Mouse (Mus musculus) T-helper 17 cell (primary cell): ENCODE results near the gene Pms2.

Source experiments
- in situ Hi-C, 2 experiments: fragments of 300-600 bp; cut with MboI, MseI; formaldehyde crosslinking; loops; 1 replicate in 1 of 2; 2 replicates in 1 of 2; pipeline ENCODE4 v1.15.1; 2025; ENCODE audit warnings: high pct_unique_total_duplicates in 2 of 2

Pms2 gene

GRCm38 (mm10) chr5:143909417-143910400 lies at the start of gene Pms2, which contains the start of gene Aimp2:
TSS of gene Pms2 (plus strand) at chr5:143909964.
TSS of gene Aimp2 (minus strand) at chr5:143909847.
- in situ Hi-C loops = loop anchor here (5.0 kb wide), 1 partner anchor 177 kb away; the partner anchor contains the start of gene Usp42 (in 2 of the 2)

GRCm38 (mm10) chr5:143871547-143872169 lies 38.1 kb upstream of the Pms2 start:
- in situ Hi-C loops = loop anchor here in 1 of 2 experiments (10.0 kb wide), 1 partner anchor 437 kb away; no protein-coding TSS in a partner anchor

- in situ Hi-C loops = loop anchor here in 1 of 2 experiments (10.0 kb wide), 1 partner anchor 440 kb away; no protein-coding TSS in a partner anchor
These were observed 35.2 kb upstream of the Pms2 start for GRCm38 (mm10) chr5:143874571-143874970.

DNA sequence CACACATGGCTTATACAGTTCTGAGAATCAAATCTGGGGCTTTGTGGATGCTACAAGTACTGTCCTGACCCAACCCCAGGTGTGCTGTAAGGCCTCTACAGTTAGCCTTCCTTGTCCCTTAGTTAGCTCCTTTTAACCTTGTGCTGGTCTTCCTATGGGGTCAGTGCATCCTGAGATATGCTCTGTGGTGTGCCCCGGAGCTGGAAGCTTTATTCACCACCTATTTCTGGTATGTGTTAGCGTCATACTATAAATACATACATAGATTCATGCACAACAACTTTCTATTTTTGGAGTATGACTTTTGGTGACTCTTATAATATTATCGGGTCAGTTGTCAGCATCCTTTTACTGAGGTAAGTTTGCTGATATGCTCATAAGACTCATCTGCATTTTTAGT lies 24.5 kb upstream of the Pms2 start:
- in situ Hi-C loops = loop anchor here (5.0 to 25.0 kb wide), 4 partner anchors 163 to 910 kb away; no protein-coding TSS in a partner anchor

- in situ Hi-C loops = loop anchor here in 1 of 2 experiments (25.0 kb wide), 2 partner anchors 328 to 897 kb away; no protein-coding TSS in a partner anchor
These were observed 19.0 kb upstream of the Pms2 start for GRCm38 (mm10) chr5:143890741-143891140.

DNA sequence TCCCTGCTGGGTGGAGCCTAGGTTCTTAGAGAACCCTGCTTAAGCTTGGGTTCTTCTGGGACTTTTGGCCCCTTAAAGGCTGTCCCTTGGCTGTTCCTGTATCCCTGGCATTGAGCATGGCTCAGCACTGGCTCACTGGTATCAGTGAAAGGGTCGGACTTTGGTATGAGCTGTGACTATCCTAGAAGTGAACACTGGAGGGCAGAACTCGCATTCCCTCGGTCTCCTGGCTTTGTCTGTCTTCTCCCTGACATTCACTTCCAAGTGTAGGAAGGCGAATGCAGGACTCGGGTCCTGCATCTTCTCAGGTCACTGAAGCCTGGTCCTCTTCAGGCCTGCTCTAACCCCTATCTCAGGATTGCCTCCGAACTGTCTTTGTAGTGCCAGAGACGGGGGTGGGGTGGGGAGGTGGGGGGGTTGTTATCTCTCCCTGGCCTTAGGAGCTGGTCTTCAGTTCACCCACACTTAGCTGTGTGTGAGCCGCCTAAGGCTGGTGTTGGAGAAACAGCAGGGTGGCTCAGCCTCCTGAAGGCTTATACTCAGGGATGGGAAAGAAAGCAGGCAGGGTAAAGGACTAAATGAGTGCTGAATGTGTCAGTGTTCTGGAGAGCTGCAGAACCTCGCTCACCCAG lies 17.4 kb upstream of the Pms2 start:
- in situ Hi-C loops = loop anchor here in 1 of 2 experiments (25.0 kb wide), 2 partner anchors 330 to 895 kb away; no protein-coding TSS in a partner anchor

GRCm38 (mm10) chr5:143893396-143893795 lies 16.4 kb upstream of the Pms2 start:
- in situ Hi-C loops = loop anchor here in 1 of 2 experiments (25.0 kb wide), 2 partner anchors 331 to 894 kb away; no protein-coding TSS in a partner anchor

GRCm38 (mm10) chr5:143897635-143898330 lies 12.0 kb upstream of the Pms2 start, which contains the start of gene Ankrd61:
TSS of gene Ankrd61 (minus strand) at chr5:143897685.
- in situ Hi-C loops = loop anchor here in 1 of 2 experiments (25.0 kb wide), 2 partner anchors 335 to 890 kb away; no protein-coding TSS in a partner anchor

GRCm38 (mm10) chr5:143902111-143902510 lies 7.7 kb upstream of the Pms2 start:
- in situ Hi-C loops = loop anchor here in 1 of 2 experiments (5.0 kb wide), 1 partner anchor 330 kb away; no protein-coding TSS in a partner anchor

DNA sequence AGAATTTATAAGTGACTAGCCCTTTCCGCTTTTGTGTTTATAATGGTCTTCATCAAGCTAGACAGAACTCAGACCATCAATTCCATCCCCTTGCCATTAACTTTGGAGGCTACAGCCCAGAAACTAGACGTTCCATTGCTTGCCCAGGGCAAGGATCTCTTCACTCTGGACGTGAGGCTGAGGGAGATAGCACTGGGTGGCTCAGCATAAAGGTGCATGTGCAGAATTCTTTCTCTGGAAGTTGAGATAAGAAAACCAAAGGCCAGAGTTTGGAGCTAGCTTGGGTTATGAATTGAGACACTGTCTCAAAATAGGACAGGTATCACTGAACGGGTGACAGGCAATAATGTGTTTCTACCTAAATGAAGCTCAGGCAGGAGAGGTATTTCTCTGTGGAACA lies 6.0 kb upstream of the Pms2 start:
- in situ Hi-C loops = loop anchor here in 1 of 2 experiments (5.0 kb wide), 1 partner anchor 332 kb away; no protein-coding TSS in a partner anchor

DNA sequence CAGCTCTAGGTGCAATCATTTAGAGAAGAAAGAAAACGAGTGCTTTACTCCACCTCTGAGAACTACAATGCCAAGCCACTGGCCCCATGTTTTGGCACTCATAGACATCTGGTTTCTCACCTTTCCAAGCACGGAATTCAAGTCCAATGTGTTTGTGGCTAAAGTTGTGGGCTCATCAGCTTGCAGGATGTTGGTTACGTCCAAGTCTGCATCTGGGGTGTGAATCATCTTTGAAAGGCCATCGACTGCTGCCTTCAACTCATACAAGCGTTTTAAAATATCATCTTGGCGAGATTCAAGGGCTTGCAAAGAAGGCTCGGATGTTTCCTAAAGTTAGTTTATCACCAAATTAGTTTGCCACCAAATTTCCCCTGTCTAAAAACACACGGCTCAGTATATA lies 3.3 kb upstream of the Pms2 start:
- in situ Hi-C loops = loop anchor here (5.0 kb wide), 1 partner anchor 174 kb away; the partner anchor contains the start of gene Usp42 (in 2 of the 2)

DNA sequence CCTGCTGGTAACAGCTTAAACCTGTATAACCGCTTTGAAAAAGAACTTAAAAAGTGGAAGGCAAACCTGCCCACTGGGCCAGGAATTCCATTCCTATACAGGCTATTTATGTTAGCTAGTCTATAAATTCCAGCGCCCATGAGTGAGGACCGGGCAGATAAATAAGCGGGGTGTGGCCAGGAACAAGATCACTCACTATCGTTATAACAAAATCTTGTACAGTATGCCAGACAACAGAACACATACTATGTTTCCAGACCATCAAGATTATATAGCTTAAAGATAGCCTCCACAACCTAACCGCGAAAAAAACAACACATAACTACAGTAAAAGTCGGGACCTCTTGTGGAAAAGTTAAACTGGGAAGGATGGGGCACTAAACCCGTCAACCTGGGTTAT lies 838 bp upstream of the Pms2 start:
- in situ Hi-C loops = loop anchor here (5.0 kb wide), 1 partner anchor 177 kb away; the partner anchor contains the start of gene Usp42 (in 2 of the 2)

GRCm38 (mm10) chr5:143916221-143916620 lies 6.5 kb downstream of the Pms2 start:
- in situ Hi-C loops = no loop called here

DNA sequence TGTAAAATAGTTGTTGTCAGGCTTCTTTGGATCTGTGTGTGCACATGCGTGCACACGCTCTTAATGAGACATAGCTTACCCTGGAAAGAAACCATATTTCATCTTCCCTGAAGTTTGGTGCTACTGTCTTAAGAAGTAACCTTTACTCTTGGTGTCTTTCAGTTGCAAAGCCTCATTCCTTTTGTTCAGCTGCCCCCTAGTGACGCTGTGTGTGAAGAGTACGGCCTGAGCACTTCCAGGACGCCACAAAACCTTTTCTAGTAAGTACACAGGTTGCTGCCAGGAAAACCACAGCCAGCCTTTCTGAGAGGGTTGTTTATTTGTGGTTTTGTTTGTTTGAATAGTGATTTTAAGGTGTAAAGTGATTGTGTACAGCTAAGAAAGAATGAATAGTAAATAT lies 7.7 kb downstream of the Pms2 start:
- in situ Hi-C loops = no loop called here

GRCm38 (mm10) chr5:143918120-143918519 lies 8.4 kb downstream of the Pms2 start:
- in situ Hi-C loops = no loop called here

DNA sequence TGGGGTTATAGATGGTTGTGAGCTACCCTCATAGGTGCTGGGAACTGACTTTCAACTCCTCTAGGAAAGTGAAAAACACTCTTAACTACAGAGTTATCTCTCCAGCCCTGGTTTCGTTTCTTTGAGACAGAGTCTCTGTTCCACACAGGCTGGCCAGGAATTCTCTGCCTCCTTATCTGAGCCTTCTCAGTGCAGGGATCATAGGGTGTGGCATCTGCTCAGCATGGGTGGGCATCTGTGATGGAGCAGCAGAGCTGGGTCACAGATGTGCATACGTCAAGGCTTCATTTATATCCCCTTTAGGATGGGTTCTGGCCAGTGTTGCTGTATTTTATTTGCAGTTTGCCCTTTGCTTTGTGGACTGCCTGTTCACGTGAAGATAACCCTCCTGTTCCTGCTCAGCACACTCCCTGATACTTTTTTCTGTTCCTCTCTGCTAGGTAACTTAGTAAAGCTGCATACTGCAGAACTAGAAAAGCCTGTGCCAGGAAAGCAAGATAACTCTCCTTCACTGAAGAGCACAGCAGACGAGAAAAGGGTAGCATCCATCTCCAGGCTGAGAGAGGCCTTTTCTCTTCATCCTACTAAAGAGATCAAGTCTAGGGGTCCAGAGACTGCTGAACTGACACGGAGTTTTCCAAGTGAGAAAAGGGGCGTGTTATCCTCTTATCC lies 15.2 kb downstream of the Pms2 start:
- in situ Hi-C loops = no loop called here

DNA sequence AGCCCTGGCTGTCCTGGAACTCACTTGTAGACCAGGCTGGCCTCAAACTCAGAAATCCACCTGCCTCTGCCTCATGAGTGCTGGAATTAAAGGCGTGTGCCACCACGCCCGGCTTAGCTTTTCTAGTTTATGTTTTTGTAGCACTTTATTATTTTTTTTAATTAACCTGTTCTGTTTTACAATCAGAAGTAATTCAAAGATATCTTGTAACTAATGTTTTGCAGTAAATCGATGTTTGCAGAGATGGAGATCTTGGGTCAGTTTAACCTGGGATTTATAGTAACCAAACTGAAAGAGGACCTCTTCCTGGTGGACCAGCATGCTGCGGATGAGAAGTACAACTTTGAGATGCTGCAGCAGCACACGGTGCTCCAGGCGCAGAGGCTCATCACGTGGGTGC lies 18.1 kb downstream of the Pms2 start, which contains the start of gene Gm42421:
Gene Gm42421 (plus strand): TSS at position 301 of the 400 bp plus-strand sequence.
- in situ Hi-C loops = no loop called here

DNA sequence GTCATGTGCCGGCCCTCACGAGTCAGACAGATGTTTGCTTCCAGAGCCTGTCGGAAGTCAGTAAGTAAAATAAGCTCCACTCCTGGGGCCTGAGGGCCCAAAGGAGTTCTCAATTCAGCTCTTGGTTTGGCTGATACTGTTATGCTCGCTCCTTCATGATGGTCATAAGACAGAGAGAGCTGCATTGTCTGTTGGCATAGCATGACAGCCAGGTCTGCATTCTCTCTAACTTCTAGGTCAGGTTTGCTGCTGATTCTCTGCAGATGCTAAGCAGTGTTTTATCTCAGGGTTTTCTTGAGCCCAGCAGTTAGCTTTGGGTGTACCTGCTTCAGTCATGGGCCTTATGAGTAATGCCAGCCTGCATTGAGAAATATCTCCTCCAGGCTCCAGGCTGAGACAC lies 19.5 kb downstream of the Pms2 start:
- in situ Hi-C loops = no loop called here

DNA sequence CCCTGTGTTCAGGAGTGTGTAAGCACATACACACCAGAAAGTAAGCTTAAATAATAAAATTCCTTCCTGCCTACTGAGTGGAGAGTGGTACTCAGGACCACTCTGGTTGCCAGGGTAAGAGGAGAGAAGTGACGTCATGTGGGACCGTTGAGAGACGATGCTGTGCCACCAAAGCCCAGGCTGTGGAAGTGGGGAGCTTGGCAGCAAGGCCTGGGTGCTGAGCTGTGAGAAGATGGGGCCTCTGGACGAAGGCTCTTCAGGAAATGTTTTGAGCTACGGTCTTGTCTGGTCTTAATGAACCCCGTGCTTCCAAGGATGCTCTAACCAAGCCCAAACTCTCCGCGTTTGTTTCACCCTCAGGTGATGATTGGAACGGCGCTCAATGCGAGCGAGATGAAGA lies 20.9 kb downstream of the Pms2 start:
- in situ Hi-C loops = no loop called here
